Mouse (Mus musculus) thymus, adult 2 months (tissue): ENCODE data around the gene Gm49416.

ENCODE experiments used
- CTCF ChIP-seq: fragments of 200-500 bp; IDR thresholded peaks from 2 replicates; pipeline ENCODE4 v1.5.1; 2012; ENCODE audit warnings: mild to moderate bottlenecking, control low read depth, low read length, moderate library complexity, borderline replicate concordance; ENCODE audit not compliant: control insufficient read depth, poor library complexity, insufficient read depth; ENCODE audit errors: extremely low read depth
- POLR2A ChIP-seq: fragments of 200-500 bp; IDR thresholded peaks from 2 replicates; pipeline ENCODE4 v1.6.1; 2012; ENCODE audit warnings: mild to moderate bottlenecking, low read length, control low read depth, moderate library complexity; ENCODE audit not compliant: control insufficient read depth, poor library complexity, insufficient read depth; ENCODE audit errors: extremely low read depth

DNA sequence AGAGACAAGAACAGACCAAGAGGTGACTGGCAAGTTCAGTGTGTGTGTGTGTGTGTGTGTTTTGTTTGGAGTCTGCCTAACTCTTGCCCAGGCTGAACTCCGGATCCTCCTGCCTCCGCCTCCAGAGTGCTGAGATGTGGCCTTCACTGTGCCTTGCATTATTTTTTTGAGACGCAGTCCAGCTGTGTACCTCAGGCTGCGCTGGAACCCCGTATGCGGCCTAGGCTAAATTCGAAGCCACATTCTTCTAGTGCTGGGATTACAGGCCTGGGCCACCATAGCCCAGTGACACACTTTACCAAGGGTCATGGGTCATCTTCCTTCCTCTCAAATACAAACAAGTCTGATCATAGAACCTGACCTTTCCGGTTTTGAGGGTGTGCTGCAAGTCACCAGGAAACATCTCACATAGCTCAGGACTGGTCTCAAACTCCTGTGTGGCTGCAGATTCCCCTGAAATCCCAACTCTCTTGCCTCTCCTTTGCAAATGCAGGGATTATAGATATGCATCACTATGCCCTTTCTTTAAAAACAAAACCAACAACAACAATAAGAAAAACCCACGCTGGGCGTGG lies 16.4 kb upstream of the Gm49416 start:
- no peak for TF ChIP-seq POLR2A
- no peak for TF ChIP-seq CTCF
